Mouse (Mus musculus): ENCODE data around the gene Ccdc105. TPM values are rescaled to one million over a fixed set of nuclear protein-coding genes. Genes with fewer than 3 reads are reported as not detected.
A peak's percentile ranks its signal among the peaks of the same experiment; 100 is the strongest.

Ccdc105 gene
- total RNA-seq (2021): not detected

DNA sequence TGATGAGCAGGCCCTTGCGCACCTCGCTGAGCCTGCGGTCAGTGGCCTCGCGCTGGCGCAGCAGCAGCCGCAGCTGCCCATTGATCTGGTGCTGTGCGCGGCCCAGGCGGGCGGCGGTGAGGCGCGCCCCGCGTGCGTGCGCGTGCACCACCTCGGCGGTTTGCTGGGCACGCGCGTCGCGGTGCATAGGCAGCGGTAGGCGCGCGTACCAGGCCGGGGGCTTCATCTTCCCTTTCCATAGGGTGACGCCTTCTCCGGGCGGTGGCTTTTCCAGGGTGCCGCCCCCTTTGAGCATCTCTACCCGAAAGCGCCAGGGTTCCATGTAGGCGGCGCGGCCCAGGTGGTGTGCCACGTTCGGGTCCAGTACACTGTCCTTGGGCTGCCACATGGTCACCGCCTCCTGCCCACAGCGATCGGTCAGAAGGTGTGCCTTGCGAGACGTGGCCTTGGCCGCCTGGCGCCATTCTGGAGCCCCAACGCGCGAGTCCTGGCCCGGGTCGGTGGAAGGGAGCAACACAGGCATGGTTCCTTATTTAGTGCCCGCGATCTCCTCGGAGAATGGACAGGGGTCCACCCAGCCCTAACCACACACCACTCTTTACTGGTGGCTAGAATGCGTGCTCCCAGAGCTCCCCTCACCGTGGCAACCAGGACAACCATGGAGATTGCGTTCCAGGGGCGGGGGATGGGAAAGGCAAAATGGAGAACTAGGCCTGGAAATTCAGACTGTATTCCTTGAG, at the start of gene Ccdc105:
Gene Ccdc105, minus strand, starts transcription at position 614 of the 740 bp plus-strand sequence.
- no peak for DNase-seq (ENCODE audit: low spot score)
- intact Hi-C loops (cut with DNase I): no loop called here

DNA sequence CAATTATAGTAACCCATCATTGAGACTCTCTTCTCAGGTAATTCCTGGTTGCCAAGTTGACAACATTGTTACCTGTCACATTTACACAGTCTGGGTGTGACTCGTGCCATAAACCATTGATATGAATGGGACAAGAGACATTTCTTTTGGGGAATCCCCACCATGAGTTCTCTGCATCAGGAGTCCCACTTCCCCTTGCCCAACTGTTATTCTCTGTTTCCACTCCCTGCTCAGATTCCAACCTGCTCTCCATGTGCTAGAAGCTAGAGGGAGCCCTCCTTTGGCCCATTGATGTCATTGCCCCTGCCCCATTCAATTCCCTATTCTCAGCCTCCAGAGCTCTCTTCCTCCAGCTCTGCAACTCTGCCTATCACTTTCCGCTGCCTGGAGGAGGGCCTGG, 48.6 kb upstream of the Ccdc105 start:
- DNase-seq (ENCODE audit: low spot score): no peak
- intact Hi-C loops (cut with DNase I): no loop called here

- intact Hi-C loops (cut with DNase I): no loop called here
- DNase-seq (ENCODE audit: low spot score): no peak
Measured at GRCm38 (mm10) chr10:78790561-78790960, 37.7 kb upstream of the Ccdc105 start.

GRCm38 (mm10) chr10:78787566-78788087, 34.8 kb upstream of the Ccdc105 start:
- DNase-seq (ENCODE audit: low spot score): peak; percentile 44
- intact Hi-C loops (cut with DNase I): no loop called here

DNA sequence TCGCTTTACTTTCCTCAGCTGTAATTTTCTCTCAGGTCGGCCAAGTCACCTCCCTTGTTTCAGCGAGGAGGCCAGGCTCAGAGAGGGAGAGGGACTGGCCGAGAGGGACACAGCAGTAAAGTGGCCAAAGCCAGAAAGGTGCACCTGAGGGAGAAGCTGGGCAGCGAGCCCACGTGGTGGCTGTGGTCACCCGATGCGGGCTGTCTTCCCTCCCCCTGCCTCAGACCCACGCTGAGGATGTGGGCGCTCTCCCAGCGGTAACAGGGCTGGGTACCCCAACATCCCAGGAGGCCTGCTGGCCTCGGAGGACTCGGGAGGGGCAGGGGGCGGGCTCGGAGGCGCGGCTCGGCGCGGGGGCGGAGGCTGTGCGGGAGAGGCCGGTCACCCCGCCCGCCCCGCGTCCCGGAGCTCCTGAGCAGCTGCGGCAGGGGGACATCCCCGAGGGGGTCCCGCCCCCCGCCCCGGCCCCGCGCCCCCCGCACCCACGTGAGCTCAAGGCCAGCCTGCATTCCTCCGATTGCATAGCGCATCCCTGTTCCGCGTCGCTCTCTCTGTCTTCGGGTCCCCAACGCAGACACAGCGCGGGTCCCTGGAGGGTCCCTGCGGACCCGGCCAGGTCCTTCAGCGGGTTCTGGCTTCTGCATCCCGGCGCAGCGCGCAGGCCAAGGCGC, 27.3 kb upstream of the Ccdc105 start, which contains the start of gene Slc1a6:
Gene Slc1a6, plus strand, starts transcription at position 516 of the 671 bp plus-strand sequence.
- no peak for DNase-seq (ENCODE audit: low spot score)

GRCm38 (mm10) chr10:78779527-78779926, 26.7 kb upstream of the Ccdc105 start:
- intact Hi-C loops (cut with DNase I): no loop called here
- DNase-seq (ENCODE audit: low spot score): no peak

More for the DNA sequence above, 27.3 kb upstream of the Ccdc105 start, which contains the start of gene Slc1a6:
- intact Hi-C loops (cut with DNase I): no loop called here

DNA sequence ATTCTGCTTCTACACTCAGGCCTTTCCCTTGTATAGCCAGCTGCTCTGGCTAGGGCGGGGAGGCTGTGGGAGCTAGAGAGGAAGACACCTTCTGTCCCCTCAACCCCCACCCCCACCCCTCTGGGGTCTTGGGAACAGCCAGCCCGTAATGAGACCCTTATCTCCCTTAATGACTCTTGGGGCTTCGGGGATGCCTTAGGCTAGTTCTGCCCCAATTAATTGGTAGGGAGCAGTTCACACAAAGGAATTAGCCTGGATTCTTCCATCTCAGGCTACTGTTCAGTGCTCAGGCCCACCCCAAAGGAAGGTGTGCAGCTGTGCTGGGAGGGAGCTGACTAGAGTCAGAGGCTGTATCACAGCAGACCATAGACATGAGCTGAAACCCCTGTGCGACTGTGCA, 23.0 kb upstream of the Ccdc105 start:
- DNase-seq (ENCODE audit: low spot score): no peak
- intact Hi-C loops (cut with DNase I): no loop called here

DNA sequence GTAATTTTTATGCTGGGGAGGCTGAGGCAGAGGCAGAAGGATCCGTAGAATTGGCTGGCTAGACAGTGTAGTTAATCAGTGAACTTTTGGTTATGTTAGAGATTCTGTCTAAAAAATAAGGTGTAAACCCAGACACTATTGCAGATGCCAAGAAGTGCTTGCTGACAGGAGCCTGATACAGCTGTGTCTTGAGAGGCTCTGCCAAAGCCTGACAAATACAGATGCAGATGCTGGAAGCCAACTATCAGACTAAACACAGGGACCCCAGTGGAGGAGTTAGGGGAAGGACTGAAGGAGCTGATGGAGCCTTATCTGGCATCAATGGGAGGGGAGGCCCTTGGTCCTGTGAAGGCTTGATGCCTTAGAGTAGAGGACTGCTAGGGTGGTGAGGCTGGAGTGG, 12.7 kb upstream of the Ccdc105 start:
- intact Hi-C loops (cut with DNase I): no loop called here
- DNase-seq (ENCODE audit: low spot score): no peak

DNA sequence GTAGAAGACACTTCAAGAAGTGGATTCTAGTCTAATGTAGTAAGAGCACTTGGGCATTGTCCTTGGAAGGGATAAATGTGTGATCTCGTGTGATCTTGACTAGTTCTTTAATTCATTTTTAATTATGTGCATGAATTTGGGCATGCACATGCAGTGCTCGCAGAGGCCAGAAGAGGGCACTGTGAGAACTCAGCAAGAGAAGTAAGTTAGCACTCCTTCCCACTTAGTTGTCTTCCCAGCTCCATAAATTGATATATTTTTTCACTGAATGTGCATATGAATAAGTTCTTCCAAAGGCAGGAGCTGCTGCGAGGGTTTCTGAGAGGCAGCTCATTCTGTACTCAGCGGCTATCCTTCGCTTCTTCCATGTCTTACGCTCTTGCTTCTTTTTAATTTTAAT, 3.2 kb upstream of the Ccdc105 start:
- DNase-seq (ENCODE audit: low spot score): no peak
- intact Hi-C loops (cut with DNase I): loop anchor here (1.0 kb wide), 1 partner anchor 360 kb away; no protein-coding TSS in a partner anchor

- intact Hi-C loops (cut with DNase I): no loop called here
- DNase-seq (ENCODE audit: low spot score): no peak
Measured at GRCm38 (mm10) chr10:78748946-78749345, 3.9 kb downstream of the Ccdc105 start.

GRCm38 (mm10) chr10:78748161-78748560, 4.7 kb downstream of the Ccdc105 start:
- DNase-seq (ENCODE audit: low spot score): no peak
- intact Hi-C loops (cut with DNase I): no loop called here

GRCm38 (mm10) chr10:78747035-78747721, 5.7 kb downstream of the Ccdc105 start:
- intact Hi-C loops (cut with DNase I): no loop called here
- no peak for DNase-seq (ENCODE audit: low spot score)

DNA sequence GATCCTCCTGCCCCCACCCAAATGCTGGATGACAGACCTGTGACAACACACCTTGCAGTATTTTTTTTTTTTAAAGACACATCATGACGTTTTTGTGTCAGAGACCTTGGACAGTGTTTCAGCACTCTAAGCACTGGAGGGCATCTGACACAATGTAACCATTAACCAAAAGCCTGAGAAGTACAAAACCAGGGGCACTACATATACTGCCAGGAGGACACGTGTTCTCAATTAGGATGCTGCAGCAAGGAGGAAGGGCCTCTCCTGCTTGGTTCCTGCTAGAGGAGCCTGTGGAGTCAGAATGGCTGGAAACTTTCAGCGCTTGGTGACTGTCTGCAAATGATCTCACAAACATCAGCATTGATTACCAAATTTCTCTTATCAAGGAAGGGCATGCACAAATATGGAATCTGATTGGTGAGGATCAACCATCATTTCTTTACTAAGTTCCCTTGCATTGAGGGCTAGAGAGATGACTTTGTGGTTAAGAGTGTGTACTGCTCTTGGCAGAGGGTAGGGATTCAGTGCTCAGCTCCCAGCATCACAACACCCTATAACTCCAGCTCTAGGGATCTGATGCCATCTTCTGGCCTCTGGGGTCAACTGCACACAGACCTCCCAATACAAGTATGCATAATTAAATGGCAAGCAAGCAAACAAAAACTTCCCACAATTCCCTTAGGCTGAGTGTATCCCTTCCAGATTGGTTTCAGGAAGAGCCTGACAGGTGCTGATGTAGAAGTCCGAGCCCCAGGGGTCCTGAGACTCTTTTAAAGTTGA, 7.2 kb downstream of the Ccdc105 start:
- intact Hi-C loops (cut with DNase I): no loop called here
- no peak for DNase-seq (ENCODE audit: low spot score)

- intact Hi-C loops (cut with DNase I): no loop called here
- no peak for DNase-seq (ENCODE audit: low spot score)
Measured at GRCm38 (mm10) chr10:78743721-78744120, 9.1 kb downstream of the Ccdc105 start.

DNA sequence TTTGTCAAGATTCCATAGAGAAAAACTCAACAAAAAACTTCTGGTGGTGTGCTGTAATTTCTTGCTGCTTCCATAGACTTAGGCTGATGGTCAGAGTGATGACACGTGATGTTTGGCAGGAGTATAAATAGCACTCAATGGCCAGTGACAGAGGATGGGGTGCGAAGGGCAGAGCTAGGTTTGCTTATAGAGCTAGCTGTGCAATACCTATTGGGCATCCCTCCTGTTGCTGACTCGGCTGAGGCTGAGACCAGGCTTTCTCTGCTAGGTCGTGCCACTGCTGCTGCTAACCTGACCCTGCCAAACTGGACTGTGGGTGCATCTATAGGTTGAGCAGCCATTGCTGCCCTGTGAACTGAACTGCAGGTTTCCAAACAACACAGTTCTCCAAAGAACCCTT, 13.0 kb downstream of the Ccdc105 start:
- intact Hi-C loops (cut with DNase I): no loop called here
- no peak for DNase-seq (ENCODE audit: low spot score)

DNA sequence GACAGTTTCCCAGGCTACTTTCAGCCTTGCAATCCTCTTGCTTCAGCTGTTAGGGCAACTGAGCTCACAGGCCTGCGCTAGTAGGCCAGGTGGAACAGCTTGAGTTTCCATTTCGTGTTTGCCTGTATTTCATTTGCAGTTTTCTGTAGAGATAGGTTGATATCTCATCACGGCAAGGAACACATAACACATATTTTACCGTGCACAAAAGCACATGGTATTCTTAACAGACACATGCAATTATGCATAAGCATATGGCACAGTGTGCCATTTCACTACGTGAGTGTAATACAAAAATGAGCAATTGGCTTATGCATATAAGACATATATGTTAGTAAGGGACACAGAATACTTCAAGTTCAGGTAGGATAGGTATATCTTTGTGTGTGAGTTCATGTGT, 25.0 kb downstream of the Ccdc105 start:
- DNase-seq (ENCODE audit: low spot score): no peak
- intact Hi-C loops (cut with DNase I): no loop called here

GRCm38 (mm10) chr10:78727035-78727434, 25.8 kb downstream of the Ccdc105 start:
- intact Hi-C loops (cut with DNase I): no loop called here
- no peak for DNase-seq (ENCODE audit: low spot score)

GRCm38 (mm10) chr10:78723416-78723815, 29.4 kb downstream of the Ccdc105 start:
- intact Hi-C loops (cut with DNase I): no loop called here

DNA sequence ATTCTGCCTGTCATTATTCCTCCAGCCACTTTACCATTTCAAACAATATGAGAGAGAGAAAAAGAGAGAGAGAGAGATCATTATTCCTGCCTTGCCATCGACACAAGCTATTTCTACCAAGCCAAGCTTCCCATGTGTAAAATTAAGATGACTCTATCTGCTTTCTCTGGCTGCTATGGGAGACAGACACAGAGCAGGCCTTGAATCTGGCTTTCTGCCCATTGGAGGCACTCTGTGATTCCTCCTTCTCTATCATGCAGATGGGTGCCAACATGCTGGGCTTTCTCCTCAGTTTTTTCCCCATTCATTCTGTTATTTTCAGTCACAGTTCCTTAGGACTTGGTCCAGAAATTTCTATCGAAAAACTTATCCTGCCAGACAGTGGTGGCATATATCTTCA, 30.2 kb downstream of the Ccdc105 start:
- DNase-seq (ENCODE audit: low spot score): no peak
- intact Hi-C loops (cut with DNase I): no loop called here

More at GRCm38 (mm10) chr10:78723416-78723815, 29.4 kb downstream of the Ccdc105 start:
- no peak for DNase-seq (ENCODE audit: low spot score)

- DNase-seq (ENCODE audit: low spot score): no peak
- intact Hi-C loops (cut with DNase I): no loop called here
Measured at GRCm38 (mm10) chr10:78722036-78722435, 30.8 kb downstream of the Ccdc105 start.

All from heart, postnatal 25 days (tissue).